Mouse (Mus musculus) lung, embryonic 14.5 days (tissue): Measurements from ENCODE around the gene Wdr63. TPM values are rescaled to one million over a fixed set of nuclear protein-coding genes. Genes with fewer than 3 reads are reported as not detected.

ENCODE experiments used
- ATAC-seq: fragments of 200-750 bp; cut with Nextera tagmentation; 2 replicates; pipeline ENCODE4 v1.8.0; 2017; ENCODE audit warnings: mild to moderate bottlenecking, moderate TSS enrichment, moderate library complexity; ENCODE audit not compliant: insufficient read depth
- DNase-seq: peaks from one replicate; pipeline ENCODE4 v3.0.0-alpha.2; 2015
- H3K27ac ChIP-seq: fragments of 300-500 bp; sonication (generic); 2 replicates; pipeline ENCODE4 v1.5.1; 2014; ENCODE audit warnings: low read depth, mild to moderate bottlenecking, moderate library complexity
- H3K27me3 ChIP-seq: fragments of 300-500 bp; sonication (generic); 2 replicates; pipeline ENCODE4 v1.6.1; 2014; ENCODE audit warnings: low read length, control low read depth; ENCODE audit not compliant: insufficient read depth
- H3K36me3 ChIP-seq: fragments of 300-500 bp; sonication (generic); 2 replicates; pipeline ENCODE4 v1.6.1; 2014; ENCODE audit warnings: control low read depth; ENCODE audit not compliant: insufficient read depth
- H3K4me1 ChIP-seq: fragments of 300-500 bp; sonication (generic); 2 replicates; pipeline ENCODE4 v1.6.1; 2014; ENCODE audit warnings: antibody characterized with exemption, control low read depth; ENCODE audit not compliant: insufficient read depth
- H3K4me2 ChIP-seq: fragments of 300-500 bp; sonication (generic); 2 replicates; pipeline ENCODE4 v1.6.1; 2014; ENCODE audit warnings: mild to moderate bottlenecking
- H3K4me3 ChIP-seq: fragments of 300-500 bp; sonication (generic); 2 replicates; pipeline ENCODE4 v1.5.1; 2014; ENCODE audit warnings: low read depth, low read length
- H3K9ac ChIP-seq: fragments of 300-500 bp; sonication (generic); 2 replicates; pipeline ENCODE4 v1.6.1; 2014
- H3K9me3 ChIP-seq: fragments of 300-500 bp; sonication (generic); 2 replicates; pipeline ENCODE4 v1.6.1; 2016; ENCODE audit warnings: low read depth, low read length, control low read depth
- CTCF ChIP-seq: IDR thresholded peaks from 2 replicates; pipeline ENCODE4 v1.5.1; 2016; ENCODE audit warnings: antibody characterized with exemption, low read depth
- WGBS: fragments of 180-500 bp; shearing (Covaris S2); extraction: QIAGEN DNeasy Blood & Tissue Kit; methylation state at CpG from one replicate; pipeline ENCODE4 v1.1.7; 2014; 5-methylcytosine and 5-hydroxymethylcytosine counted together
- polyA plus RNA-seq: library from polyadenylated mRNA; unstranded; fragments of >200 nt; fragmentation: Nextera tagmentation; extraction: Ambion mirVana; gene quantifications from 2 replicates; pipeline ENCODE4 v1.2.1, GENCODE M21; 2014

The Wdr63 gene
- polyA plus RNA-seq, 1 experiment from 2014 or later, result not detected

DNA sequence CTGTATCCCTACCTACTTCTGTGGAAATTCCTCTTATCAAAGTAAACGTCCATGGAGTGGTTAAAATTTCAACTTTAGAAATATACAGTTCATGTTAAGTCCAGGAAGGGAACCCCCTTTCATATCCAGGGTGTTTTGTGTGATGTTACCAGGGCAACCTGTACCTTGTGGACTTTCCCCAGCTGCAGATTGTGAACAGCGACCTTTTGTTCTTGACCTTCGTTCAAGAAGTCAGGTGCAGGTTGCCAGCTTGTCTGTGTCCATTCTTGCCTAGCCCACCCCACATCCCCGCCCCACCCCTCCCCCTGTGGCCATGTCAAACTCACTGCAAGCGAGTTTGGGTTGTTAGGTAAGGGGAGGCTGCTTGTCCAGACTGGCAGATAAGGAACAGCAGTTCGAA is 80.8 kb downstream of the Wdr63 start:
- H3K4me3 ChIP-seq, result no peak overlapping the region
- H3K36me3 ChIP-seq, result 0 out of 2 replicates have a peak, but pooled peaks cover 6% of the 10 kb centered on the region
- H3K4me1 ChIP-seq, result no peaks in the 10 kb centered on the region
- 27% methylated on average over 6 of the region's 6 CpGs for WGBS
- no peaks in the 10 kb centered on the region for H3K9me3 ChIP-seq
- H3K9ac ChIP-seq, result no peak overlapping the region
- peak overlapping the region; percentile 42; the same call in 1 of the 2 replicates for H3K27ac ChIP-seq
- no peak overlapping the region for H3K4me2 ChIP-seq
- peak; percentile 67 for ATAC-seq
- no peaks in the 10 kb centered on the region for H3K27me3 ChIP-seq
- no peak for TF ChIP-seq CTCF
- DNase-seq, result peak; percentile 60

DNA sequence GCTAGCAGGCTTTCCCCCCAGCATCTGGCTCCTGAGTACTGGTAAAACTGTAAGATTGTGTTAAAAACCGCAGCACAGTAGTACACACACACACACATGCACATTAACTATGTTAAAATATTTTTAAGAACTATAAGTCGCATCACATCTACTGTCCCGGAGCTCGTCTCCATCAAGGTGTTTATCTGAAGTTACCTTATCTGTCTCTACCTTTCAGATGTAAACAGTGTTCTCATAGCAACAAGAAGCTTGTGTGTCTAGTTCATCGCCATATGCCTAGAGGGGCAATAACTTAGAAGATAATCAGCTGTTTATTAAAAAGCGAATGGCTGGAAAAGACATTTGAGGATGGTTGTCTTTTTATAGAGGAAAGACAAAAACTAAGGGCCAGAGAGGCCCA is 82.4 kb downstream of the Wdr63 start:
- H3K4me3 ChIP-seq, result no peak overlapping the region

DNA sequence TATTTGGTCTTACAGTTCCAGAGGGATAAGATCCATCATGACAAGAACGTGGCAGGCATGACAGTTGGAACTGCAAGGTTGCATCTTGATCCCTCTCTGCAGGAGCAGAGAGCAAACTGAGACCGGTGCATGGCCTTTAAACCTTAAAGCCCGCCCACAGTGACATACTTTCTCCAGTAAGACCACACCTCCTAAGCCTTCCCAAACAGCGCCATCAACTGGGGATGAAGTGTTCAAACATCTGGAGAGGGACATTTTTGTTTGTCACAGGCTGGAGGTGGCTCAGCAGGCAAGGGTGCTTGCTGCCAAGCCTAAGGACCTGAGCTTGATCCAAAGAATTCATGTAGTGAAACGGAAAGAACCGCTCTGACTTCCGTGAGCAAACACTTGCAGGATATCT is 83.2 kb downstream of the Wdr63 start:
- Histone ChIP-seq H3K27ac (no peak overlapping the region), H3K36me3 (0 out of 2 replicates have a peak, but pooled peaks cover 8% of the 10 kb centered on the region), H3K9ac (no peak overlapping the region), H3K4me1 (no peaks in the 10 kb centered on the region), H3K4me3 (no peak overlapping the region), H3K9me3 (no peaks in the 10 kb centered on the region), H3K4me2 (no peak overlapping the region), H3K27me3 (no peaks in the 10 kb centered on the region)
- DNase-seq (no peak), ATAC-seq (no peak)
- 80% methylated on average over 7 of the region's 7 CpGs for WGBS
- TF ChIP-seq CTCF, result no peak

More for the DNA sequence above, 82.4 kb downstream of the Wdr63 start:
- no peak overlapping the region for H3K4me2 ChIP-seq
- H3K27me3 ChIP-seq, result no peaks in the 10 kb centered on the region
- no peak for ATAC-seq
- DNase-seq, result no peak
- no peaks in the 10 kb centered on the region for H3K4me1 ChIP-seq
- no peak overlapping the region for H3K9ac ChIP-seq
- no peak for TF ChIP-seq CTCF
- 0 out of 2 replicates have a peak, but pooled peaks cover 7% of the 10 kb centered on the region for H3K36me3 ChIP-seq
- H3K27ac ChIP-seq, result no peak overlapping the region
- 79% methylated on average over 6 of the region's 6 CpGs for WGBS
- H3K9me3 ChIP-seq, result no peaks in the 10 kb centered on the region

DNA sequence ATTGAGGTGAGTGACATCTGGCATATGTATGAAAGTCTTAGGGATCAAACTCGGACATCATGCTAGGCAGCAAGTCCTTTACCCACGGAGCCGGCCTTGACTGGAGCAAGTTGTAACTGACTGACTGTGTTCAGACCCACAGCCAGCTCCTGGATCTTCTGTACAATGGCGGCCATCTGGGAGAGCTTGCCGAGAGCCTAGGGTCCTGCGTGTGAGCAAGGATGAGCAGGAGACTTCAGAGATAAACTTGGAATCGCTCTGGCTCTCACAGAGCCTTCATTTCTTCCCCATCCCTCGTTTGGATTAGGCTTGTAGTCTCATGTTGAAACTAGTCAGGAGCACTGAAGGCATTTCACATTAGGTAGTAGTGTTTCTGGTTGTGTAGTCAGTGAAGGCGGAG is 85.7 kb downstream of the Wdr63 start:
- Histone ChIP-seq H3K4me3 (no peak overlapping the region), H3K9ac (no peak overlapping the region), H3K36me3 (0 out of 2 replicates have a peak, but pooled peaks cover 15% of the 10 kb centered on the region), H3K9me3 (no peaks in the 10 kb centered on the region), H3K27me3 (no peaks in the 10 kb centered on the region), H3K4me2 (no peak overlapping the region), H3K4me1 (no peaks in the 10 kb centered on the region), H3K27ac (no peak overlapping the region)
- no peak for ATAC-seq
- WGBS, result 87% methylated on average over 9 of the region's 9 CpGs
- no peak for DNase-seq
- no peak for TF ChIP-seq CTCF

DNA sequence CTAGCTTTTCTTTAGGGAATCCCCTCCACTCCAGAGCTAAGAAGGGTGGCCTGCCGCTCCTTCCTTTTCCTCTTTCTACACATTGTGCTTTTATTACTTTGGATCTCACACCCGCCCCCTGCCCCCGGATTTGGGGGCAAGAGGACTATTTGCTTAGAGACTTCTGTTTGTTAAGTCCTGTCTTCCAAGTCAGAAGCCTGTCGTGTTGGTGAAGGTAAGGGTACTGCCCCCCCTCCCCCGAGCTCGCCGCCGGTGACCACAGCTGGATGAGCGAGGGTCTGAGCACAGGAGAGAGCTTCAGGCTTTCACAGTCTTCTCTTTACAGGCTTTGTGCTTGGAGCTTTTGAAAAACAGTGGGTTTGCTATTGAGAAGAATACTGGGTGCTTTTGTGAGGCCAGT is 90.4 kb downstream of the Wdr63 start:
- WGBS, result 66% methylated on average over 9 of the region's 9 CpGs
- no peak for ATAC-seq
- no peak for TF ChIP-seq CTCF
- H3K4me3 ChIP-seq, result no peak overlapping the region
- no peak overlapping the region for H3K27ac ChIP-seq
- H3K9ac ChIP-seq, result no peak overlapping the region
- H3K36me3 ChIP-seq, result peaks cover 34% of the 10 kb centered on the region
- no peak for DNase-seq
- no peak overlapping the region for H3K4me2 ChIP-seq
- H3K4me1 ChIP-seq, result no peaks in the 10 kb centered on the region
- no peaks in the 10 kb centered on the region for H3K27me3 ChIP-seq
- H3K9me3 ChIP-seq, result no peaks in the 10 kb centered on the region

DNA sequence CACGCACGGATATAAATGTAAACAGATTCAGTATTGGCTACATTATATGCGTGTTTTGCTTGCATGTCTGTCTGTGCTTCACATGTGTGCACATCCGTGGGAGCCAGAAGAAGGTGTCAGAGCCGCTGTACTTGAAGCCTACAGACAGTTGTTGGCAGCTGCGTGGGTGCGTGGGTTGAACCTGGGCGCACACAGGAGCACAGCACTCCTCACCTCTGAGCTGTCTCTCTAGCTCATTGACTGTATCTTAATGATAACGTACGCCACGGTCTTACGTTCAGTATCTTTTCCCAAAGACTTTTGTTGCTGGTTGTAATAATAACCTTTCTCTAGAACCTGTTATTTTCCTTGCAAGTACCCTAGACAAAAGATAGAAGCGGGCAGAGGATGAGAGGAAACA is 91.0 kb downstream of the Wdr63 start:
- TF ChIP-seq CTCF, result no peak
- Histone ChIP-seq H3K36me3 (peaks cover 29% of the 10 kb centered on the region), H3K4me2 (no peak overlapping the region), H3K27me3 (no peaks in the 10 kb centered on the region), H3K27ac (no peak overlapping the region), H3K4me1 (no peaks in the 10 kb centered on the region), H3K9ac (no peak overlapping the region), H3K4me3 (no peak overlapping the region), H3K9me3 (no peaks in the 10 kb centered on the region)
- no peak for DNase-seq
- 79% methylated on average over 13 of the region's 13 CpGs for WGBS
- ATAC-seq, result no peak

DNA sequence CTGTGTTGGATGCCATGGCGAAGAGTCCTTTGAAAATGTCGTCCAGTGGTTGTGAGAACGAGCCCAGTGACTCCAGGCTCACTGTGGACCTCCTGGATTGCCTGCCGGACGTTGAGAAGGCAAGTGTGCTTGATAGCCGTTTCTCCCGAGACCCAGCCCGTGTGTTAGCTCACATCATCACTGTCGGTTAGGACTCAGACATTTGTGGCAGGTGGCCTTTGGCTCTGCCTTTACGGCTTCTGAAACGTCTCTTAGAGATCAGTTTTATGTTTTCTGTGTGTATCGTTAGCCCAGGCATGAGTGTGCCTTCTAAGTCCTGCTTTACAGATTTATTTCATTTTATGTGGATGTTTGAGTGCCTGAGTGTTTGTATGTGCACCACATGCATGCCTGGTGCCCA is 93.6 kb downstream of the Wdr63 start:
- Histone ChIP-seq H3K9me3 (no peaks in the 10 kb centered on the region), H3K36me3 (peaks cover 26% of the 10 kb centered on the region), H3K4me3 (no peak overlapping the region), H3K27me3 (no peaks in the 10 kb centered on the region), H3K4me2 (no peak overlapping the region), H3K4me1 (no peaks in the 10 kb centered on the region), H3K27ac (no peak overlapping the region), H3K9ac (no peak overlapping the region)
- no peak for ATAC-seq
- DNase-seq, result no peak
- no peak for TF ChIP-seq CTCF
- 83% methylated on average over 12 of the region's 12 CpGs for WGBS

DNA sequence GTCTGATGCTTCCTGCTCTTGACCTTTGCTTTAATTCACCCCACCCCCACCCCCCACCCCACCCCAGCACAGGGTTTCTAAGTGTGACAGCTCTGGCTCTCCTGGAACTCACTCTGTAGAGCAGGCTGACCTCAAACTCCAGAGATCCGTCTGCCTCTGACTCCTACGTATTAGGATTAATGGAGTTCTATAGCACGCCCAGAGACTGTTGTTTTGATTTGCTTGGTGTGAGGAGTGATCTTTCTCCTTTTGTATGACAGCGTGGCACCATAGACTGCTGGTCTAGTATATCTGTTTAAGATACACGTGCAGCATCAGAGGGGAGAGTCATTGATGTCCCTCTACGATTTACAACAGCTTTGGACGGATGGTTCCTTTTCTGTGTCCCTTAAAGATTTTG is 94.4 kb downstream of the Wdr63 start:
- H3K27ac ChIP-seq, result no peak overlapping the region
- H3K9ac ChIP-seq, result no peak overlapping the region
- ATAC-seq (peak; percentile 69; the same call in 1 of the 2 replicates), DNase-seq (peak; percentile 66)
- H3K4me3 ChIP-seq, result no peak overlapping the region
- TF ChIP-seq CTCF, result no peak
- no peaks in the 10 kb centered on the region for H3K27me3 ChIP-seq
- H3K9me3 ChIP-seq, result no peaks in the 10 kb centered on the region
- peaks cover 28% of the 10 kb centered on the region for H3K36me3 ChIP-seq
- H3K4me1 ChIP-seq, result no peaks in the 10 kb centered on the region
- 42% methylated on average over 7 of the region's 7 CpGs for WGBS
- no peak overlapping the region for H3K4me2 ChIP-seq
